Mouse (Mus musculus) lung, adult 2 months (tissue): ENCODE measurements at regions not wholly inside any gene's neighbourhood (a gene's known extent, or its start where the extent isn't known, plus 50 kb on each side); places are given as distances from the start of the nearest gene placed in this dataset.

ENCODE experiments used
- DNase-seq: peaks from one replicate; pipeline ENCODE4 v3.0.0; 2022
- H3K4me1 ChIP-seq: fragments of 200-500 bp; 2 replicates; pipeline ENCODE4 v1.6.1; 2011; ENCODE audit warnings: low read length; ENCODE audit not compliant: control insufficient read depth, insufficient read depth
- H3K4me3 ChIP-seq: fragments of 200-500 bp; replicated peaks from 2 replicates; pipeline ENCODE3; 2011; ENCODE audit warnings: low read depth, mild to moderate bottlenecking, control low read depth, low read length; ENCODE audit errors: extremely low read depth
- CTCF ChIP-seq: fragments of 200-500 bp; IDR thresholded peaks from 2 replicates; pipeline ENCODE4 v1.5.1; 2011; ENCODE audit warnings: mild to moderate bottlenecking, low read length, control low read depth; ENCODE audit not compliant: insufficient read depth
- POLR2A ChIP-seq: fragments of 200-500 bp; IDR thresholded peaks from 2 replicates; pipeline ENCODE4 v1.6.1; 2011; ENCODE audit warnings: low read depth, mild to moderate bottlenecking, control low read depth, low read length, borderline replicate concordance; ENCODE audit errors: extremely low read depth
- WGBS: fragments of 180-500 bp; shearing (Covaris S2); methylation state at CpG from one replicate; pipeline ENCODE4 v1.1.7; 2018; 5-methylcytosine and 5-hydroxymethylcytosine counted together

- Histone ChIP-seq H3K4me3 (no peak overlapping the region), H3K4me1 (no peaks in the 10 kb centered on the region)
- WGBS, result 56% methylated on average over 4 of the region's 4 CpGs
- DNase-seq, result no peak
- TF ChIP-seq POLR2A (no peak), CTCF (no peak)
These were observed 60.8 kb upstream of the Lclat1 start for GRCm38 (mm10) chr17:73046985-73047384.

GRCm38 (mm10) chr17:73048164-73048563 lies 59.6 kb upstream of the Lclat1 start:
- DNase-seq, result no peak
- Histone ChIP-seq H3K4me3 (no peak overlapping the region), H3K4me1 (no peaks in the 10 kb centered on the region)
- TF ChIP-seq POLR2A (no peak), CTCF (no peak)
- 50% methylated on average over 2 of the region's 2 CpGs for WGBS

GRCm38 (mm10) chr17:73052956-73053355 lies 54.8 kb upstream of the Lclat1 start:
- H3K4me1 ChIP-seq, result no peaks in the 10 kb centered on the region; the same call in 1 of the 2 replicates
- no peak for DNase-seq
- H3K4me3 ChIP-seq, result no peak overlapping the region
- 82% methylated on average over 2 of the region's 2 CpGs for WGBS
- no peak for TF ChIP-seq CTCF

- Histone ChIP-seq H3K4me3 (no peak overlapping the region), H3K4me1 (no peaks in the 10 kb centered on the region; the same call in 1 of the 2 replicates)
- 33% methylated on average over 3 of the region's 3 CpGs for WGBS
- DNase-seq, result no peak
- TF ChIP-seq POLR2A (no peak), CTCF (no peak)
These were observed 54.1 kb upstream of the Lclat1 start for GRCm38 (mm10) chr17:73053479-73054215.

GRCm38 (mm10) chr17:73054226-73054625 lies 53.6 kb upstream of the Lclat1 start:
- no peak overlapping the region for H3K4me3 ChIP-seq
- no peaks in the 10 kb centered on the region; the same call in 1 of the 2 replicates for H3K4me1 ChIP-seq
- DNase-seq, result no peak
- TF ChIP-seq CTCF, result no peak
- no peak for TF ChIP-seq POLR2A

- no peak overlapping the region for H3K4me3 ChIP-seq
- DNase-seq, result no peak
- WGBS, result 64% methylated on average over 3 of the region's 3 CpGs
- no peaks in the 10 kb centered on the region; the same call in 1 of the 2 replicates for H3K4me1 ChIP-seq
- no peak for TF ChIP-seq CTCF
- TF ChIP-seq POLR2A, result no peak
These were observed 52.6 kb upstream of the Lclat1 start for GRCm38 (mm10) chr17:73055197-73055596.

- Histone ChIP-seq H3K4me1 (no peaks in the 10 kb centered on the region; the same call in 1 of the 2 replicates), H3K4me3 (no peak overlapping the region)
- no peak for DNase-seq
- 66% methylated on average over 6 of the region's 6 CpGs for WGBS
- TF ChIP-seq POLR2A, result no peak
These were observed 52.2 kb upstream of the Lclat1 start for GRCm38 (mm10) chr17:73055611-73056010.

- 92% methylated on average over 2 of the region's 2 CpGs for WGBS
- H3K4me3 ChIP-seq, result no peak overlapping the region
- DNase-seq, result no peak
- TF ChIP-seq POLR2A (no peak), CTCF (no peak)
- H3K4me1 ChIP-seq, result no peaks in the 10 kb centered on the region; the same call in 1 of the 2 replicates
These were observed 51.2 kb upstream of the Lclat1 start for GRCm38 (mm10) chr17:73056616-73057015.
